Mouse (Mus musculus) neural tube, embryonic 10.5 days (tissue): ENCODE results near the gene Pou6f2.

Experiments
- DNase-seq: peaks from one replicate; pipeline ENCODE4 v3.0.0-alpha.2; 2017; ENCODE audit warnings: low spot score; ENCODE audit errors: extremely low spot score

Gene Pou6f2

DNA sequence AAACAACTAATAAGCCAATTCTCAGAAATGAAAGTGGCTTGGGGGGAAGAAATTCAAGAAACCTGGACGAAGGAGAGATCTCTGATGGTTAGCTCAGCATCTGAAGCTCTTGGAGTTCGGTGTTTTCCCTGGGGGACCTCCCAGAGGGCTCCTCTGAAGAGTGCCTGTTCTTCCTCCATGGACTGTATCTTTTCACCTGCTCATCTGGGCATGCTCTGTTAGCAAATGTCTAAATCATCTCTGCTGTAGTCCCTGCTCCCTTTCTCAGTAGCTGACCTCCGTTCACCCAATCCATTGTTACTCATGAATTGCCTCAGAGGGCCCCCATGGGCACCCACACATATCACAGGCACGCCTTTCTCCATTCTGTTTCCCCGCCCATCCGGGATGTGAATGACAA, at the start of gene Pou6f2:
Gene Pou6f2, minus strand, starts transcription at position 101 of the 400 bp plus-strand sequence.
- no peak for DNase-seq

DNA sequence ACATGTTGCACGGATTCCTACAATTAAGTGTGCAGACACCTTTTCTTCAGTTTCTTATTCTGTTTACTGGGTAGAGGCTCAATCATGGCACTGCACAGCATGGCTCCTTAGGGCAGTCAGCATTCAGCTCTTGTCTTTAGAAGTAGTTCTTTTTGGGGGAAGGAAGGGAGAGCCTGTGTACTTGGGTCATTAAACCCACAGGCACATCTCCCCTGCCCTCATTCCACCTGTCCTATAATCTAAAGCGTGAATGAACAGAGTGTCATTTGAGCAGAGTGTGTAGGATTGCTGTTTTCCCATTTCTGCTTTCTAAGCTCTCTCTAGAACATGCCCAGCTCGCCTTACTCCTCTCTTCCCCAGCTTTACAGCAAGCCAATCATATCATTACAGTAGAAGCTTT, 42.4 kb upstream of the Pou6f2 start:
- DNase-seq, result no peak

DNA sequence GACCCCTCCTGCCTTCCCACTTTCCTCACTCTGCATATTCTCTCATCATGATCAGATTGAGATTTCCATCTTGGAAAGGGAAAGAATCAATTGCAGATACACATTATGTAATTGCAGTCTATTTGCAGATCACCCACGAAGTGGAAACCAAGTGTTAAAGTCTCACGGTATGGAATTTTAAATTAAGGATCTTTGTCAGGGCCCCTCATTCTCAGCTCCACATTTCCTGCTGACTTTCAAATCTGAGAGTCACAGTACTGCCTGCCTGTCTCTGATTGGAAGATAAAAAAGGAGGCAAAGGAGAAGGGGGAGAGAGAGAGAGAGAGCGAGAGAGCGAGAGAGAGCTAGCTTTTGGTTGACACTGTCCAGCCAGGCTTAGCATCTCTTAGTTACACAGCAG, 9.8 kb downstream of the Pou6f2 start:
- no peak for DNase-seq

GRCm38 (mm10) chr13:18363373-18363772, 34.1 kb downstream of the Pou6f2 start:
- DNase-seq, result peak; percentile 14

DNA sequence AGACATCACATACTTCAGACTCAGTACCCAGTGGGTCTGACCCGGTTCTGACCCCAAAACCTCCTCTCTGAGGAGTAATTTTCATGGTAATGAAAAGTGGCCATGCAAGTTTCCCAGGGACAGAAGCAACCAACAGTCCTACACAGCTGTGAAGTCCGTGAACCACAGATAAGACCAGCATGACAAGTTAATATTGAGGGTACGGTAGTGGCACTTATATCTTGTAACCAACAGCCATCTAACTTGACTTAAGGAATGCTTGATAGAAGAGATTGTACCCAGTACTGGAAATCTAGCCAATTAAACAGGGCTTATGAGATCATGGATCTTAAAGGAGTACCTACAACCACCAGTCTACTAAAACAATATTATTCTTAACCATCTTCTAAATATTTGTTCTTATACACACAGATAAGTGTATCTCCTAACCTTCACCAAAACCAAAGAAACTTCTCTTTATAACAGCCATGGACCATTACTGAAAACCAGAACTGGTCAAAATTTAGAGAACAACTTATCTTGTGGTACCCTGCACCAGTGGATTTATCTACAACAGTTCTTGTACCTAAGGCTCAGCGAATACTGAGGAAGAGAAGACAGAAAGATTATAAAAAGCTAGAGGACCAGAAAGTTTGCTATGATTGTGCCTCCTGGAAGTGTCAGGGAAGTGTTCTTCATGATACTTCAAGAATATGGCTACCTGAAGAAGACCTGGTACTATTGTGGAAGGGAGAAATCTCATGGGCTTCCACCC, 52.7 kb downstream of the Pou6f2 start:
- DNase-seq, result no peak

DNA sequence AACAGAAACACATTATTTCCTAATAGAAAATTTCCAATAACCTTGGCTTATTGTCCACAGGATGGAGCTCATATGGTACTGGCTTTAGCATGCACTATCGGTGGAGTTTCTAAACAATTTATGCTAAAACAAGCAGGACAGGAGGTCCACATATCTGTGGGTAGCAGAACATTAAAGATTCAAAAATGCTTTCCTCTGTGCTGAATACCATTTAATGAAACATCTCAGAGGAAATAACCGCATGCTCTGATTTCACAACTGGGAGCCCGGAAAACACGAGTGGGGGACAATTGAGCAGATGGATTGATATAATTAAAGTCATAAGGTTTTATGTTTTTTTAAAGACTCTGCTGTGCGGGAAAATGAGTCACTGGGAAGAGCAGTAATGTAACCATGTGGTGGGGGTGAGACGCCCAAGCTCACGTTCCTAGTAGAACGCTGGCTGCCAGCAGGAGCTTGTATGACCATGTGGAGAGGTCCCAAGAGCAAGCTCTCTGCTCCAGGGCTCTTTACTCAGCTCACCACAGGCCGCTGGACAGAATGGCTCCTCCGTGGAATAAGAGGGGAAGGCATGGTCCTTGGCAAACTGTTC, 58.5 kb downstream of the Pou6f2 start:
- no peak for DNase-seq

DNA sequence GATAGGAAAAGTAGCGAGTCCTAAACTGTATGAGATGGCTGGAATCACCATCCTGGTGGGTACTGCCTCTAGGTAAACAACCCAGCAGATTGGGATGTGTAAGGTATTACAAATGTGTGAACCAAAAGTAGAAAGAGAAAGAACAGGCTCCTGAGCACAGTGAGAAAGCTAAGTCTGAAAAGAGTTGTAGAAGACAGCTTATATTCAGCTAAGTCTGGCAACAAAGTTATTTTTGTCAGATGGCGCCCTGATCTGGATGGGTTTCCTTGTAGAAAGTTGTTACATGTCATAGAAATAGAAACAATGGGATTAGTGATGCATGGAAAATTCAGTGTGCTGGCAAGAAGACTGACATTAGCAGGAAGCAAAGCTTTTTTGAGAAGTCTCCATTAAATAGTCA, 59.5 kb downstream of the Pou6f2 start:
- no peak for DNase-seq

DNA sequence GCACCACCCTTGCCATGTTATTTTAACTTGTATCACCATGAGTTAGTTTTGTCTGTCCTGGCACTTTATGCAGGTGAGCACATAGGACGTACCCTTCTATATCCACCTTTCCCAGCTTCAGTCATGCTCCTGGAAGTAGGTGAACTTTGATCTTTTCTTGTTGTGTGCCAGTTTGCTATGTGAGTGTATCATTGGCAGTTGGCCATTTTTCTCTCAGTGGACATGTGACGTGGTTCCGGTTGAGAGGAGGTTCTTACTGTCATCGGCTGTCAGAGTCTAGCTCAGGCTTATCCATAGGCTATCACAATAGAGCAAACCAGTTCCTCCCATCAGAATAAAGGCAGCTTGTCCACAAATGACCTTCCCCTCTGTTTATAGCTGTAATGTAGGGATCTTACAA, 63.5 kb downstream of the Pou6f2 start:
- no peak for DNase-seq

GRCm38 (mm10) chr13:18332596-18332995, 64.9 kb downstream of the Pou6f2 start:
- DNase-seq, result no peak

GRCm38 (mm10) chr13:18323980-18324678, 73.4 kb downstream of the Pou6f2 start:
- no peak for DNase-seq

DNA sequence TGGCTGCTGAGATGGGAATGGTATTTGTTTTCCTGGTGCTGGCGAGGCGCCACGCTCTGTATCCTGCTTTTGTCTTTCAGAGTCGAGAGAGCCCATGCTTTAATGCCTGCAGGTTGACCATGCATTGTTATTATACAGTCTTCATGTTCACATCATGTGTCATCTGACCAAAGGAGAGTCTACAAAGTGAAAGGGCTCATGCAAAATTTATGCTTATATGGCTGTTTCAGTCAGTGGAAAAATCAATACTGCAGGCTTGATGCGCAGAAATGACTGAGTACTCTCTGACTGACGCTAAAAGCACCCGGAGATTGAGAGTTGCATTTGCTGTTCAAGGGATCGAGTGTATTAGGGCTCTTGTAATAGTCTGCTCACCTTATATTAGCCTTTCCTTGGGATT, 74.1 kb downstream of the Pou6f2 start:
- no peak for DNase-seq

DNA sequence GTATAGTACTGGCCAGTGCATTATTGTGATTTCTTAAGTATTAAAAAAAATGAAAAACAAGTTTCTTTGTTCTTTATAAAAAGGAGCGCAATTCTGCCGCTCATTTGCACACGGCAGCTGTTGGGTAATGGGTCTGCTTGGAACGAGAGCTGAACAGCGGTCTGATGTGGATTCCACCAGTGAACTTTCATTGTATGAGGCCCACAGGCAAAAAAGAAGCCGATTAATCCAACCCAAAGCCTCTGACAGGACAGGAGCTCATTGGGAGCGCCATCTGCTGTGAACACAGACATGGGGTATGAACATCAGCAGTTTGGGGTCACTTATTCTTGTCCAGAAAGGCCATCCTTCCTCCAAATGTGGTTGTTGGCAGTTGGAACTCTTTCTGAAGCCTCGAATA, 84.9 kb downstream of the Pou6f2 start:
- no peak for DNase-seq

DNA sequence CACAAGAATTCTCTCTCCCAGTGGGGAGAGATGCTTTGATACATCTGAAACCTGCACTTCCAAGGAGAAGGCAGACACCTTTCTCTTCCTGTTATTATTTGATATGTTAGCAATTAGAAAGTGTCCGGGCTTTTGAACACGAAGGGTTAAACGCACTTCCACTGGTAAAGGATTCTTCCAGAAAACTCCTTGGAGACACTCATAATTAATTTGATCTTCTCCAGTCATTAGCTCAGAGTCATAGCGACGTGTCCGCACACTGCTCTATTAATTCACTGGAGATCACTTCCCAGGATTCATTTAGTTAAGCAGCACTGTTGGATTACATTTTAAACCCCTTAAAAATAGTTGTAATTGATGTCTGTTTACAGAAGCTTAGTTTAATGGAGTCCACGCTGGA, 88.5 kb downstream of the Pou6f2 start:
- no peak for DNase-seq

- no peak for DNase-seq
Measured at GRCm38 (mm10) chr13:18306506-18307145, 90.9 kb downstream of the Pou6f2 start.

- no peak for DNase-seq
Measured at GRCm38 (mm10) chr13:18299966-18300365, 97.5 kb downstream of the Pou6f2 start.

- no peak for DNase-seq
Measured at GRCm38 (mm10) chr13:18293438-18293837, 104.0 kb downstream of the Pou6f2 start.

- no peak for DNase-seq
Measured at GRCm38 (mm10) chr13:18290253-18290914, 107.1 kb downstream of the Pou6f2 start.

DNA sequence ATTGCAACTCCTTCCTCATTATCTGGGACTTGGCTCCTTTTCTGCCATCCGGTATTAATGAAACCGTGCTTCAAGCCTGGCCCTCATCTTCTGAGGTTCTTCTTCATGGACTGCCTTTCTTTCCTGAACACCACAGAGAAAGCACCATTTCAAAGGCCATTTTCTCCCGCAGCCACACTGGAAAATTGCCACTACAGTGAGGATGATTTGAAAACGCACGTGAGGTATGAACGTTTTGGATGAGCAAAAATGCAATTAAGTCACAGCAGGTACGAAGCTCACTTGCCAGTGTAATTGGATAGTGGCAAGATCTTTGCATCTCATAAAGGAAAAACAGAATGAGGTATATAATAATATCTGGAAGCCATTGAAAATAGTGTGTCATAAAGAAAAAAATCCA, 110.0 kb downstream of the Pou6f2 start:
- no peak for DNase-seq

DNA sequence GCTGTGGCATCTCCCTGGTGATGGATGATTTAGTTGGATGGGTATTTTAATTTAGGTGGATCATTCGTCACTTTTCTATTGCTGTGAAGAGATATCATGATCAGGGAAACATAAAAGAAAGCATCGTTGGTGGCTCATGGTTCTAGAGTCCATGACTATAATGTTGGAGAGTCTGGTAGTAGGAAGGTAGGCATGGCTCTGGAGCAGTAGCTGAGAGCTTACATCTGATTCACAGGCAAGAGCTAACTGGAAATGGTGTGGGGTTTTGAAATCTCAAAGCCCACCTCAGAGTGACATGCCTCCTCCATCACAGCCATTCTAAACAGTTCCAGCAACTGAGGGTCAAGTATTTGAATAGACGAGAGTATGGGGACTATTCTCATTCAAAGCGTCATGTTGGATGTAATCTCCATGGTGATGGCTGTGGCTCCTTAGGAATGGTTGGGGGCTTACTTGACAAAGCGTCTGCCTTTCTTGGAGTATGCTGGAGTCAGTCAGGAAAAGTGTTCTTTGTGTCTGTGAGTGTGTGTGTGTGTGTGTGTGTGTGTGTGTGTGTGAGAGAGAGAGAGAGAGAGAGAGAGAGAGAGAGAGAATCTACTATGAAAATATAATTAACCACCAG, 115.0 kb downstream of the Pou6f2 start:
- peak; percentile 29 for DNase-seq

- peak; percentile 52 for DNase-seq
Measured at GRCm38 (mm10) chr13:18281084-18281483, 116.4 kb downstream of the Pou6f2 start.

GRCm38 (mm10) chr13:18253131-18253530, 144.4 kb downstream of the Pou6f2 start:
- no peak for DNase-seq
